Mouse (Mus musculus) hindbrain, embryonic 15.5 days (tissue): ENCODE results near the gene Pex6. TPM values are rescaled to one million over a fixed set of nuclear protein-coding genes. Genes with fewer than 3 reads are reported as not detected.

Source experiments
- ATAC-seq: fragments of 200-750 bp; cut with Nextera tagmentation; 2 replicates; pipeline ENCODE4 v1.8.0; 2017; ENCODE audit warnings: low read depth, moderate number of reproducible peaks, moderate TSS enrichment; ENCODE audit not compliant: low FRiP score
- H3K27ac ChIP-seq: fragments of 300-500 bp; sonication (generic); replicated peaks from 2 replicates; pipeline ENCODE4 v1.5.1; 2015; ENCODE audit warnings: mild to moderate bottlenecking, inconsistent platforms
- H3K27me3 ChIP-seq: fragments of 300-500 bp; sonication (generic); 2 replicates; pipeline ENCODE4 v1.6.1; 2015; ENCODE audit warnings: control low read depth, inconsistent platforms
- H3K36me3 ChIP-seq: fragments of 300-500 bp; sonication (generic); 2 replicates; pipeline ENCODE4 v1.6.1; 2015; ENCODE audit warnings: control low read depth, inconsistent platforms
- H3K4me1 ChIP-seq: fragments of 300-500 bp; sonication (generic); replicated peaks from 2 replicates; pipeline ENCODE4 v1.6.1; 2015; ENCODE audit warnings: control low read depth, inconsistent platforms
- H3K4me2 ChIP-seq: fragments of 300-500 bp; sonication (generic); 2 replicates; pipeline ENCODE4 v1.6.1; 2015; ENCODE audit warnings: moderate library complexity, mild to moderate bottlenecking, inconsistent platforms
- H3K4me3 ChIP-seq: fragments of 300-500 bp; sonication (generic); 2 replicates; pipeline ENCODE4 v1.5.1; 2015; ENCODE audit warnings: mild to moderate bottlenecking, inconsistent platforms
- H3K9ac ChIP-seq: fragments of 300-500 bp; sonication (generic); 2 replicates; pipeline ENCODE4 v1.6.1; 2015; ENCODE audit warnings: inconsistent platforms
- H3K9me3 ChIP-seq: fragments of 300-500 bp; sonication (generic); 2 replicates; pipeline ENCODE4 v1.6.1; 2016; ENCODE audit warnings: control low read depth, inconsistent platforms
- WGBS: fragments of 180-500 bp; shearing (Covaris S2); methylation state at CpG from one replicate; pipeline ENCODE4 v1.1.7; 2015; 5-methylcytosine and 5-hydroxymethylcytosine counted together
- polyA plus RNA-seq: library from polyadenylated mRNA; unstranded; fragments of >200 nt; fragmentation: Nextera tagmentation; extraction: Ambion mirVana; gene quantifications from 2 replicates; pipeline ENCODE4 v1.2.1, GENCODE M21; 2015

Gene Pex6
- polyA plus RNA-seq, 1 experiment from 2014 or later, result 30.7 TPM

- Histone ChIP-seq H3K27ac (peak overlapping the region; percentile 84), H3K9me3 (no peaks in the 10 kb centered on the region), H3K4me1 (peaks cover 31% of the 10 kb centered on the region), H3K4me2 (peak overlapping the region; percentile 91), H3K36me3 (peaks cover 46% of the 10 kb centered on the region), H3K27me3 (no peaks in the 10 kb centered on the region), H3K9ac (peak overlapping the region; percentile 69), H3K4me3 (peak overlapping the region; percentile 83)
- no peak for ATAC-seq
- WGBS, result 26% methylated on average over 12 of the region's 12 CpGs
Measured at GRCm38 (mm10) chr17:46681466-46682118, 29.7 kb upstream of the Pex6 start.

- Histone ChIP-seq H3K4me3 (no peak overlapping the region), H3K4me2 (no peak overlapping the region), H3K9ac (no peak overlapping the region), H3K9me3 (no peaks in the 10 kb centered on the region), H3K27ac (no peak overlapping the region), H3K27me3 (no peaks in the 10 kb centered on the region), H3K36me3 (peaks cover 39% of the 10 kb centered on the region), H3K4me1 (peaks cover 31% of the 10 kb centered on the region)
- ATAC-seq, result no peak
- WGBS, result 87% methylated on average over 16 of the region's 16 CpGs
Measured at GRCm38 (mm10) chr17:46682654-46683389, 28.4 kb upstream of the Pex6 start.

GRCm38 (mm10) chr17:46685913-46686312, 25.4 kb upstream of the Pex6 start:
- H3K27me3 ChIP-seq, result no peaks in the 10 kb centered on the region
- no peak overlapping the region for H3K27ac ChIP-seq
- WGBS, result 94% methylated on average over 6 of the region's 6 CpGs
- no peak overlapping the region for H3K4me3 ChIP-seq
- H3K36me3 ChIP-seq, result peaks cover 38% of the 10 kb centered on the region
- H3K9me3 ChIP-seq, result no peaks in the 10 kb centered on the region
- no peak overlapping the region for H3K9ac ChIP-seq
- no peak for ATAC-seq
- no peak overlapping the region for H3K4me2 ChIP-seq
- peaks cover 9% of the 10 kb centered on the region for H3K4me1 ChIP-seq

- Histone ChIP-seq H3K27me3 (no peaks in the 10 kb centered on the region), H3K27ac (no peak overlapping the region), H3K4me1 (no peaks in the 10 kb centered on the region), H3K4me2 (no peak overlapping the region), H3K9ac (no peak overlapping the region), H3K4me3 (no peak overlapping the region), H3K36me3 (peaks cover 18% of the 10 kb centered on the region), H3K9me3 (no peaks in the 10 kb centered on the region)
- WGBS, result 97% methylated on average over 12 of the region's 12 CpGs
- no peak for ATAC-seq
Measured at GRCm38 (mm10) chr17:46690665-46691064, 20.6 kb upstream of the Pex6 start.

- Histone ChIP-seq H3K4me2 (no peak overlapping the region), H3K27me3 (no peaks in the 10 kb centered on the region), H3K9me3 (no peaks in the 10 kb centered on the region), H3K4me1 (no peaks in the 10 kb centered on the region), H3K4me3 (no peak overlapping the region), H3K9ac (no peak overlapping the region), H3K27ac (no peak overlapping the region), H3K36me3 (peaks cover 10% of the 10 kb centered on the region)
- ATAC-seq, result no peak
- 94% methylated on average over 2 of the region's 2 CpGs for WGBS
Measured at GRCm38 (mm10) chr17:46691390-46691789, 19.9 kb upstream of the Pex6 start.

GRCm38 (mm10) chr17:46694517-46695063, 16.7 kb upstream of the Pex6 start:
- WGBS, result 66% methylated on average over 1 of the region's 1 CpGs

GRCm38 (mm10) chr17:46698515-46698914, 12.7 kb upstream of the Pex6 start:
- no peak overlapping the region for H3K9ac ChIP-seq
- no peak overlapping the region for H3K4me3 ChIP-seq
- peaks cover 26% of the 10 kb centered on the region for H3K4me1 ChIP-seq
- peaks cover 12% of the 10 kb centered on the region for H3K36me3 ChIP-seq
- ATAC-seq, result no peak
- no peaks in the 10 kb centered on the region for H3K27me3 ChIP-seq
- H3K4me2 ChIP-seq, result no peak overlapping the region
- WGBS, result 95% methylated on average over 6 of the region's 6 CpGs
- H3K27ac ChIP-seq, result no peak overlapping the region
- no peaks in the 10 kb centered on the region for H3K9me3 ChIP-seq

More at GRCm38 (mm10) chr17:46694517-46695063, 16.7 kb upstream of the Pex6 start:
- Histone ChIP-seq H3K9me3 (no peaks in the 10 kb centered on the region), H3K4me2 (no peak overlapping the region), H3K4me3 (no peak overlapping the region), H3K4me1 (no peaks in the 10 kb centered on the region), H3K9ac (no peak overlapping the region), H3K27ac (no peak overlapping the region), H3K27me3 (no peaks in the 10 kb centered on the region), H3K36me3 (peaks cover 7% of the 10 kb centered on the region)
- no peak for ATAC-seq

GRCm38 (mm10) chr17:46699245-46699644, 12.0 kb upstream of the Pex6 start:
- ATAC-seq, result no peak
- Histone ChIP-seq H3K4me1 (peaks cover 32% of the 10 kb centered on the region), H3K27me3 (no peaks in the 10 kb centered on the region), H3K4me2 (no peak overlapping the region), H3K9me3 (no peaks in the 10 kb centered on the region), H3K27ac (no peak overlapping the region), H3K4me3 (no peak overlapping the region), H3K36me3 (peaks cover 9% of the 10 kb centered on the region), H3K9ac (no peak overlapping the region)
- 88% methylated on average over 5 of the region's 5 CpGs for WGBS

GRCm38 (mm10) chr17:46699912-46700311, 11.4 kb upstream of the Pex6 start:
- no peak for ATAC-seq
- no peak overlapping the region for H3K4me3 ChIP-seq
- no peak overlapping the region for H3K27ac ChIP-seq
- H3K9me3 ChIP-seq, result no peaks in the 10 kb centered on the region
- peaks cover 32% of the 10 kb centered on the region for H3K4me1 ChIP-seq
- H3K36me3 ChIP-seq, result peaks cover 9% of the 10 kb centered on the region
- no peak overlapping the region for H3K9ac ChIP-seq
- no peak overlapping the region for H3K4me2 ChIP-seq
- whole genome bisulfite sequencing, result 92% methylated on average over 3 of the region's 3 CpGs
- no peaks in the 10 kb centered on the region for H3K27me3 ChIP-seq

GRCm38 (mm10) chr17:46701489-46701888, 9.8 kb upstream of the Pex6 start:
- no peak for ATAC-seq
- Histone ChIP-seq H3K9me3 (no peaks in the 10 kb centered on the region), H3K36me3 (peaks cover 9% of the 10 kb centered on the region), H3K27me3 (no peaks in the 10 kb centered on the region), H3K9ac (no peak overlapping the region), H3K27ac (peak overlapping the region; percentile 7; the same call in 1 of the 2 replicates), H3K4me2 (peak overlapping the region; percentile 1; the same call in 1 of the 2 replicates), H3K4me1 (peaks cover 44% of the 10 kb centered on the region), H3K4me3 (no peak overlapping the region)
- WGBS, result 69% methylated on average over 12 of the region's 12 CpGs

- peaks cover 9% of the 10 kb centered on the region for H3K36me3 ChIP-seq
- H3K27ac ChIP-seq, result no peak overlapping the region
- H3K4me2 ChIP-seq, result 0 out of 2 replicates have a peak overlapping the region, but pooled peaks have one; percentile 7
- H3K27me3 ChIP-seq, result no peaks in the 10 kb centered on the region
- H3K9ac ChIP-seq, result no peak overlapping the region
- ATAC-seq, result no peak
- H3K4me3 ChIP-seq, result no peak overlapping the region
- no peaks in the 10 kb centered on the region for H3K9me3 ChIP-seq
- 87% methylated on average over 12 of the region's 12 CpGs for WGBS
- H3K4me1 ChIP-seq, result peaks cover 44% of the 10 kb centered on the region
Measured at GRCm38 (mm10) chr17:46702100-46702499, 9.2 kb upstream of the Pex6 start.

- Histone ChIP-seq H3K27ac (no peak overlapping the region), H3K4me2 (peak overlapping the region; percentile 91; the same call in 1 of the 2 replicates), H3K27me3 (no peaks in the 10 kb centered on the region), H3K4me3 (no peak overlapping the region), H3K9me3 (no peaks in the 10 kb centered on the region), H3K36me3 (peaks cover 9% of the 10 kb centered on the region), H3K4me1 (peaks cover 44% of the 10 kb centered on the region), H3K9ac (no peak overlapping the region)
- WGBS, result 82% methylated on average over 5 of the region's 5 CpGs
- ATAC-seq, result no peak
Measured at GRCm38 (mm10) chr17:46702506-46702905, 8.8 kb upstream of the Pex6 start.
